Mouse (Mus musculus) yolk sac, embryonic 10.5 days (tissue): ENCODE measurements around the gene Nsun4.
A peak's percentile ranks its signal among the peaks of the same experiment; 100 is the strongest.

Source experiments
- DNase-seq: peaks from one replicate; pipeline ENCODE4 v3.0.0-alpha.2; 2017; ENCODE audit warnings: low spot score

The Nsun4 gene

DNA sequence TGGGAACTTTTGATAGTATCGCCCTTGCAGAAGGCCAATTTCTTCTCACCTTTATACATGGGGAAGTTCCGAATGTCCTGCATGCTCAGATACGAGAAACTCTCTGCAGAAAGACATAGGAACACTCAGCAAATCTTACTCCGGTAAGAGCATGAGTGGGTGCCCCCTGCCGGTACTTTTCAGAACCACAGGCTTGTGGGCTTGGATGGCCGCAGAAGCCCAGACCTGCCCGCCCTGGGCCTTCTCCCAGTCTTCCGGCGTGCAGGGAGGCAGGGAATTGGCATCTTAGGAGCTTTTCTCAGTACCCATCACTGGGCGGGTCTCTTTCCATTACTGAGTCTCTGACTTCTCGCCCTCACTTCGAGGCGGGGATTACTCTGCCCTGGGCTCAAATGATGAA is 69.6 kb downstream of the Nsun4 start:
- DNase-seq: peak; percentile 68
